Mouse (Mus musculus) right cerebral cortex, postnatal 25 days (tissue): ENCODE data around the gene Igsf21.

Source experiments
- DNase-seq: peaks from one replicate; pipeline ENCODE4 v3.0.0; 2022

Gene Igsf21

DNA sequence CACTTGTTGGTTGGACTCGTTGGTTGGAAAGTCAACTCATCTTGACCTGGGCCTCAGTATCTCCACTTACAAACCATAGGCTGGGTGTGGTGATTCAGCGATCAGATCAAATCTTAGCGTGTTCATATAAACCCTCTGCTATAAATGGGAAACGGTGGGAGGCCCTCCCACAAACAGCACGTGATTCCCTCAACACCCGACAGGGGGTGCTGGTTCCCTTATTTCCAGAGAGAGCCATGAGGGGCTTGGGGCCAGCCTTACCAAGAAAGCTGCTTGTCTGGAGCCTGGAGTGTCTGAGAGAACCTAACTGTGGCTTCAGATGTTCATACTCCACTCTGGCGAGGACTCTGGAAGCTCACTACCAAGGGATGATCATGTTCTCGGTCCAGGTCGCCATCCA is 106.1 kb downstream of the Igsf21 start:
- DNase-seq: no peak

DNA sequence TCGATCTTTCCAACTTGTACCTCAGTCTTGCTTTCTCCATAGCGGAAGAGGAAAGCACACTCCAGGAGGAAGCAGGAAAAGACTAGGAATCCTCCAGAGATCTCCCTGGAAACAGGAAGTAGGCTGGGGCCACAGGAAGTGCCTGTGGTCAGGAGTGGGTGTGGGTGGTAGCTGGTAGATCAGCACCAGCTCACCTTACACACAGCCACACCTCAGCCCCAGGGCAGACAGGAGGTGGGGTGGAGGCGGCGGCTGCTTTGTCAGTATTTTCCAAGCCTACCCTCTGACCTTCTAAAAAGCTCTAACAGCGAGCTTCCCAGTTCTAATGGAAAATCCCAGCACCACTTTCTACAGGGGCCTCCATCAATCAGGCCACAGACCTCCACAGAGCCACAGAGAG is 107.7 kb downstream of the Igsf21 start:
- no peak for DNase-seq

DNA sequence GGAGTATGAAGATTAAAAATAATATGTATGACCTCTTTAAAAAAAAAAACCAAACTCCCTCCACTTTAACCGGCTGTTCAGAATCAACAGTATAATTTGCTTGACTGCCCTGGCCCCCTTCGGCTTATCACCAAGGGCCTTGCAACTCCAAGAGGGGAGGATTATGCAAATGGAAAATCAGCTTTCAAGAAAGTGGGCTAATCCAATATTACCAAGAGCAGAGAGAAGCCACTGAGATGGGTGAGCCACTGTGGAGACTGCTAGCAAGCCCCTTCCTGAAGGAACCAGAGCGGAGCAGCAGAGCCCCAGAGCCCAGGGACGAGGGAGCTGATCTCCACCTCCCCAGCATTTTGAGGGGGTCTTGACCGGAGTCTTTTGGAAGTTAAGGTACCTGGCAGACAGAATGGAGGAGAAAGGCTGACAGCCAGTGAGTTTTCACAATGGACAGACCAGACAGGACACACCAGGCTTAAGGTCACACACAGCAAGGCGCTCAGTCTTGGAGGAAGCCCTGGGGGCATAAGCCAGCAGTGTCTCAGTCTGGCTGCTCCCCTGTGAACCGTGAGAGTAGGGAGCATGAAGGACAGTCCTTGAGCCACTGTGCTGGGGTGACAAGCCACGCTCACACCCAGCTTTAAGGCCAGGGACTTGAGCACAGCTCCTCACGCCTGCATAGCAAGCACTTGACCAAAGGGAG is 114.8 kb downstream of the Igsf21 start:
- no peak for DNase-seq

DNA sequence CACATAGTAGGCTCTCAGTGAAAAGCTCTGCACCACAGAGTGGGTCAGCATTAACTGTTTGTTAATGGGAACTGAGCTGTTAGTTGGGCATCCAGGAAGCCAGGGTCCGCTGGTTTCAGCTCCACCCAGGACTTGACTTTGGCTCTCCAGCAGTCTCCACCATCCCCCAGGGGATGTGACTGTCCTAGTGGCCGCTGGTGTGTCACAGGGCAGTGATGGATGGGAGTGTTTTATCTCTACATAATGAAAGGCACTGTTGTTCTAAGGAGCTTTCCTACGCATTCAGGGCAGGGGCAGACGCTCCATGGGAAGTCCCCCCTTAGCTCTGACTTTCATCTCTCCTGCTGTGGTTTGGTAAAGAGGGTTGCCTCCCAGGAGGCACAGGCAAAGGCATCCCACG is 115.4 kb downstream of the Igsf21 start:
- no peak for DNase-seq

DNA sequence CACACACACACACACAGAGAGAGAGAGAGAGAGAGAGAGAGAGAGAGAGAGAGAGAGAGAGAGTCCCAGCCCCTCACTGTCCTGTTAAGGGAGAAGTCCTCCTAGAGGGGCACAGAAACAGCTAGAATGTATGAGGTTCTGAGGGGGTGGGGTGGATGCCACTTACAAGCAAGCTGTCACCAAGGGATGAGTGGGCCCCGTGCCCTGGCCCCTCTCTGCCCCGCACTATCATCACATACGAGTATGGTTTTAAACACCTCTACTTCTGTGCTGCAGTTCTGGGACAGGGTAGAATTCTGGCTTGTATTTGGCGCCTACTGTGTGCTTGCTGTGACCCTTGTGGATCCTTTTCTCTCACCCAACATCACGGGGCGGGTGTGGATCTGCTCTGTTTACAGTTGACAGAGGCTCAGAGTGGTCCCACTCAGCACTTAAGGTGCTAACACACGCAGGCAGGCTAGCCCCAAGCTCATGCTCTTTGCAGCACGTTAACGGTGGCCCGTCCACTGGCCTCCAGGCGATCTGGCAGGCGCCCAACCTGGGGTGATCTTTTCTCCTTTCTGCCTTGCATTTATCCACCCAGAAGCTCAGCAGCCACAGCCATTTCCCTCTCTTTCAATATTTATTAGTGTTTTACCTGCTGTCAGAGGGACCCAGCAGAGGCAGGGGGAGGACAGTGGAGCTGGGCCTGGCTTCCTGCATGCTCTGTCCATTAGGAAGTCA is 116.9 kb downstream of the Igsf21 start:
- no peak for DNase-seq

DNA sequence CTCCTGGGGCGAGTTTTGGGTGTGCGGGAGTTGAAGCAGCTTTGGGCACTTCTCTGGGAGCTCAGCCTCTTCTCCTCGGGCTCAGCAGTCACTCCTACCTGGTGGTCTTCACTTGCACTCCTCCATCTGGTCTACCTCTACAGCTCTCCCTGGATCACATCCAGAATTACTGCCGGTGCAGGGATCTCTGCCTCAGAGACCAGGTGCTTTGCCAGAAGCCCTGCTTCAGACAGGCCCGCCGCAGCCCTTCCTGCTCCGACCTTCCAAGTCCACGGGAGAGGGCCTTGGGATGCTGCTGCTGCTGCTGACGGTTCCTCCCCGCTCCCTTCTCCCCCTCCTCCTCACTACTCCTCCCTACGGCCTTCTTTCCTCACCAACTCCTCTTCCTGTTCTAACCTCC is 118.5 kb downstream of the Igsf21 start:
- DNase-seq: no peak

DNA sequence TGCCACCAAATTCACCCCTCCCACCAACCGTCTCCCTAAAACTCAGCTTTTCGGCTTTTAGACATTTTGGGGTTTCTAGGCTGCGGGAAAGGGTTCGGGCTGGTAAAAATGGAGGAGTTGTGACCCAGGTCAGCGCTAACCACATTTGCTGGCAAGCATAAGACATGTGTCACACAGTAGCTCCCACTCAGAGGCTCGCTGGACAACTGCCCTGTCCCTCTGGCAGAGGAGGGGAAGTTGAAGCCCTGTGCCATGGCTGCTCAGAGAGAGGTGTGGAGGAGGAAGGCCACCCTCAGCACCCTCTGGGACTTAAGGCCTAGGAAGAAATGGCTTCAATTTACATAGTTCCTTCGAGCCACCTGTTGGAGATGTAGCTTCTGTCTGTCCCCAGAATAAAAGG is 120.8 kb downstream of the Igsf21 start:
- DNase-seq: no peak

DNA sequence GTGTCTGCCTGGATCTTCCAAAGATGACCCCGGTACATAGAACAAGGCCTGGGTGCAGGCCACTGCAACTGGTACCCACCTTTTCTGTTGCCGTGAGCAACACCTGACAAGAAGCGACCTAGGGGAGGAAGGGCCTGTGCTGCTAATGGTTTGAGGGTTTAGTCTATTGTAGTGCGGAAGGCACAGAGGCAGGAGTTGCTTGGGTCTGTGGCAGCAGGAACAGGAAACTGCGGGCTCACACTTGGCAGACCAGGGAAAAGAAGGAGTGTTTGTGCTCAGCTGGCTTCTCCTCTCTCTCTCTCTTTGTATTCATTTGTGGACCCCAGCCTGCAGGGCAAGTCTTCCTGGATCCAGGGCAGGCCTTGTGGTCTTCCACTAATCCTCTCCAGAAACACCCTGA is 124.0 kb downstream of the Igsf21 start:
- DNase-seq: no peak

DNA sequence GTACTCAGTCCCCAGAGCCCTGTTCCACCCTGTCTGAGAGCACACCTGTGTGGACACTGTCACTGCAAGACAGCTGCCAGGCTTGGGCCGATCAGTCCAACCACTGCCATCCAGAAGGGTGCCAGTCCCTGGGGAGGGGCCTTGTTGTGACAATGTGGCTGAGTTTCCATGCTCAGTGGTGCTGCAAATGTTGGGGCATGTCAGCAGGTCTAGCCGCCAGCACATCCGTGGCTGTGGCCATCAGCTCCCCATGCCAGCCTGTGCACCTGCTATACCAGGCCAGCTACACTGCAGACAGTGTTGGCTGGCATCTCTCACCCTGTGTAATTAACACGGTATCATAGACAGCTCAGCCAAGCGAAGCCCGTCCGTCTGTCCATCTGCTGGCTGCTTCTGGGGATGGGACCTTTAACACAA is 129.3 kb downstream of the Igsf21 start:
- DNase-seq: no peak

DNA sequence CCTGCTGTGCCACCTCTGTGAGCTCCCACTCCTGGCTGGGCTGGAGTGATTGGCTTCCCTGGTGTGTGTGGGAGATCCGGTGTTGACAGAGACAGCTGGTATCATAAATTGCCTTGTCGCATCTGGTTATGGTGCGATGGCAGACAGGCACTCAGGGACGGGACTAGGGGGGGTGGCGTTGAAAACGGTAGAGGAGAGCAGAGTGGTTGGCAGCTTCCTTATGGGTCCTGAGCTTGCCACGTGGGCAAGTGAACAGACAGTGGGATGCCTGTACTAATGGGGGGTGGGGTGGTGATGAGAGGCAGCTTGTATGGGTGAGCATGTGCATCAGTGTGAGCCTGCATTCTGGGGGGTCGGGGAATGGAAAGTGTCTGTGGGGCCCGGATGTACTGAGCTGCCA is 130.8 kb downstream of the Igsf21 start:
- DNase-seq: peak; percentile 39

DNA sequence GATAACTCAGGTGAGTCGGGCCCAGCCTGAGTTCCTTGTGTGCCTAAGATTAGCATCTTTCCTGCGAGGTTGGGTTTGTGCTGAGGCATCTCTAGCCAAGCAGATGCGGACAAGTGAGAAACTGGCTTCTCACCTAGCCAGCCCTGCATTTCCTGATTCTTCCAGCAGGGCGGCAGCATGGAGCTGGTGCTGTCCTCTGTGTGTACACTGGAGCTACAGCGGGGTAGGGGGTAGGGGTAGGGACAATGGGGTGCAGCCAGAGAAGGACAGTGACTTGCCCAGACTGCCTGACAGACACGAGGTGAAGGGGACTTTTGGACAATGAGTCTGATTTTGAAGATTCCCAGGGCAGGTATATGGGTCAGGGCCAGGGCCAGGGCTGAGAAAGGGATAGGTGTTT is 131.5 kb downstream of the Igsf21 start:
- no peak for DNase-seq

DNA sequence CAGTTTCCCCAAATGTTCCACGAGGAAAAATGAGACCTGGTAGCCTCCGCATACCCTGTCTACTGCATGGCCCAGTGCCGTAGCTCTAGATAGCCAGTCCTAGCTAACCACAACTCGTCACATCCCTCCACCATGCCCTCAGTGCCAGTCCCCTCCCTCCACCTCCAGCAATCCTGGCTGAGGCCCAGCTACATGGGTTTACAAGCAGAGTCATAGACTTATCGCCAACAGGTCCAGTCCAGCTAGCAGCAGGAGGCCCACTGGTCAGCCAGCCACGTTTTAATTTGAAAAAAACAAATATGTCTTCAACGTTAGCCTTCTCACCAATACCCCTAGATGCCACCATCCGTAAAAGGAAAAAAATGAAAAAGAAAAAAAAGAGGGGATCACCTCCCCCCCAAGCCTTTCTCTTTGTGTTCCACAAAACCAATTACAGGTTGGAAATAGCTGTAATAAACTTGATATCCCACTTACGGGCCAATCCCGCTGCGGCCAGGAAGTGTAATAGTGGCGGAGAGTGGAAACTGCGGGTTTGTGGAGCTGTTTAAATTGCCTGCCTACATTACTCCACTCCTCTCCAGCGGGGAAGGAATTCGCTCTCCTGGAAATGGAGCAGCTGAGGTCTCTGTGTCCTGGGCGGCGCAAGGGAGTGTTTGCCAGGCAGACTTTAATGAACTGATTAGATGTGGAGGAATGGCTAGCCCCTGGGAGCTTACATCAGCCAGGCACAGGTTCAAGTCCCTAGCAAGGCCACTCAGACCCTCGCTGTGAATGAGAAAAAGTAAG is 132.7 kb downstream of the Igsf21 start:
- DNase-seq: no peak

DNA sequence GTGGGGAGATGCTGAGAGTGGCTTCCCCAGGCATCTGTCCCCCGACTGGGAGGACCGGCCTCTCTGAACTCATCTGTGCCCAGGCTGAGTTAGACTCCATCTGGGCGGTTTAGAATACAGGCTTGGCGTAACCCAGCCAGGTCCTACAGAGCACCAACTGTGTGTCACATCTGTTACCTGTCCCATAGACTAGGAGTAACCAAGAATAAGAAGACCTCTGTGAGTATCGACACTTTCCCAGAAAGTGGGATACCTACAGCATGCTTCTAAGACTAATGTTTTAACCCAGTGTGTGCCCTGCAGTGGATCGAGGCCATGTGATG is 137.0 kb downstream of the Igsf21 start:
- DNase-seq: no peak

DNA sequence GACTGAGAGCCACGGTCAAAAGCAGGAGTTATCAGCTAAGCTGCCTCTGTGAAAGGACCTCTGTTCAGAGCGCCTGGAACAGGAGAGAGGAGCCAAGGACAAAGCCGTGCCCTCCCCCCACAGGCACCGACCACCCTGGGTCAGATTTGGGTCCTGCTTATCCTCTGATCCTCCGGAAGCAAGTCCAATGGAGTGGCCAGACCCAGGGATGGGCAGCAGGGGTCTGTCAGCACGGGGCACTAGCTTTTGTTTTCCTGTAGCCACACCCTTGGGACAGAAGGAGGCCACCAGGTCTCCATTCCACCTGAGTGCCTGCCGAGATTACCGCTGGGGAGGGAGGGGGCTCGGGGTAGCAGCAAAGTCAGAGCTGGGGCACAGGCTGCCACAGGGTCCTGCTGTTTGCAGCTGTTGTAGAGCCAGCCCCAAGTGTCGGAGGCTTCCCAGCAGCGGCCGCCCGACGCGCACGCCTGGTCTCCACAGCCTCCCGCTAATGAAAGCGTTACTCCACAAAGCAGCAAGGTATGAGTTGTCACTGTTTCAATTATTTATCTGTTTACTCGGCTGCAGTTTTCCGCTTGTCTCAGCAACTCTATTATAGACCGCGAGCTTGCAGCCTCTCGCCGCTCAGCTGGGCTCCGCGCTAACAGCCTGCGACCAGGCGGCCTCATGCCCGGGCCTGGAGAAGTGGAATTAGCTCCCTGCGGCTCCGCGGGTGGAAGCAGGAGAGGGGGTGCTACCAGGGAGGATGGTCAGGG is 137.5 kb downstream of the Igsf21 start:
- DNase-seq: no peak

DNA sequence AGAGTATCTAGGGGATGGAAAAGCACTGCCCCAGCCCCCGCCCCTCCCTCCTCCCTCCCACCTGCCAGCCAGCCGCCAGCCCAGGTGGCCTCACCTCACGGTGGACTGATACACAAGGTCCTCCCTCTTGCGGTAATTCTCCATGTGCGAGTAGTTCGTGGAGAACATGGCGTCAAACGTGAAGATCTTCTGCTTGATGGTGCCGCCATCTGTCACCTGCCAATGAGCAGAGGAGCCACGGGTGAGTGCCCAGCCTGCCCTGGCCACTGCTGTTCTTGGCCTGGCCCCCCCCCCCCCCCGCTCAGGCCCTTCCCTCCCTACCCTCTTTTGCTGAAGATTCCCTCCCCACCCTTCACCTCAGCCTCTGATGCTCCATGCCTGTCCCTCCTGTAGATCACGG is 139.4 kb downstream of the Igsf21 start:
- DNase-seq: no peak

DNA sequence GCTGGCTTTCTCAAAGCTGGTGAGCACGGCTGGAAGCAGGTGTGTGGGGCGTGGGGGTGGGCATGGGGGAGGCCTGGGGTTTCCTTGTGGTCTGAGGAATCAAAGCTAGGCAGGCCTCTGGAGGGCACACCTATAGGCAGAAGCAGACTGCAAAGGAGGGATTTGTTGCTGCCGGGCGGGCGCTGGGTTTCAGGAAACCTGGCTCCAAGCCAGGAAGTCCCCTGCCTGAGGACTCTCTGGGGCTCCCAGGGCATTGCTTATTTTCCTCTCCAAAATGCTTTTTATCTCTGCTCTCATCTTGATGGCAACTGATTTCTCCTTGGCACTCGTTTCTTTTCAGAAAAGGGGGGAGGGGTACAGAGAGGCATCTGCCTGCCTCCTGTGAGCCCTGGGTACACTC is 141.8 kb downstream of the Igsf21 start:
- no peak for DNase-seq

DNA sequence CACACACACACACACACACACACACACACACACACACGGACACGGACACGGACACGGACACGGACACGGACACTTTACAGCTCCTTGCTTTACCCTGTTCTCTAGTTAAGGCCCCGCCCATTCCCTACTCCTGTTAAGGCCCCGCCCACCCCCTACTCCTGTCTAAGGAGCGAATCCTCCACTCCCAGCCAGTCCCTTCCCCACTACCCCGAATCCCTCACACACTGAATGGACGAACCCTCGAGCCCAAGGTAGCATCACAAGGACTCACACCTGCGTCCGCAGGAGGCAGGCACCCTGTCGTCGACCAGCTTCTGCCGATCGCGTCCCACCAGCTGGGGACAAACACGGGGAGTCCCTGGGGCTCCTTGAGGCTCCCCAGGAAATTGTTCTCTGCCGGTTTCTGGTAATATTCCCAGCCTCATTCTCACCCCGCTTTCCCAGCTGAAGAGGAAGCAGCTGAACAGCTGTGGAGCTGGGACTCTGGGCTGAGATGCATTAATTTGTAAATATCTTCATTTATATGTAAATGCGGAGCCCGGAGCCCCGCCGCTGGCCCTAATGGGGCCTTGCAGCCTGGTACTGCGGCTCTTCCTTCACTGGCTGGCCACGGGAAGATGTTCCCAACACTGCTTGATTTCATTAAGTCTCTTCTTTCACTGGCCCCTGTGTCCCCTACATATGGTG is 143.1 kb downstream of the Igsf21 start:
- DNase-seq: peak; percentile 35

DNA sequence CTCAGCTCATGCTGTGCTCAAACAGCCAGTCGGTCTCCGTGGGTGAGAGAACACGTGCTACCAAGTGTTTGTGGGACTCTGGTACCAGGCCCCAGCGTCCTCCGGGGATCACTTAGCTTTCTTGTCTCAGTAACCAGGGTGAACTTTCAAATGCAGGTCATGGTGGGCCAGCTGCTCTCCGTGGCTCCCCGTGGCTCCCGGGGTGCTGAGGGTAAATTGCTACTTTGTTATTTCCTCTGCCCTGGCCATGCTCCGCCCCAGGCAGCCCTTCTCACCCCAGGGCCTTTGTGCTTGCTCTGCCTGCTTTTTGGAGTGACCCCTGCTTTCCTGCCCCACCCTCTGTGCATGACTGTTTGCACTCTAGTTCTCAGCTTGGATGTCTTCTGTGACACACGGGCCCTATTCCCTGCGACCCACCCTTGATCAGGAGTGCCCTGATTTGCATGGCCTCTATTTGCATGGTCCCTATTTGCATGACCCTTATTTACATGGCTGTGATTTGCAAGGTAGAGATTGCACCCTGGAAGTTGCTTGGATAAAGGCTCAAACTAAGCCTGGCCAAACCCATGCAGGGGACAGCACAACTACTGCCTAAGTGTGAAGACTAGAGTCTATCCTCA is 143.9 kb downstream of the Igsf21 start:
- DNase-seq: no peak

DNA sequence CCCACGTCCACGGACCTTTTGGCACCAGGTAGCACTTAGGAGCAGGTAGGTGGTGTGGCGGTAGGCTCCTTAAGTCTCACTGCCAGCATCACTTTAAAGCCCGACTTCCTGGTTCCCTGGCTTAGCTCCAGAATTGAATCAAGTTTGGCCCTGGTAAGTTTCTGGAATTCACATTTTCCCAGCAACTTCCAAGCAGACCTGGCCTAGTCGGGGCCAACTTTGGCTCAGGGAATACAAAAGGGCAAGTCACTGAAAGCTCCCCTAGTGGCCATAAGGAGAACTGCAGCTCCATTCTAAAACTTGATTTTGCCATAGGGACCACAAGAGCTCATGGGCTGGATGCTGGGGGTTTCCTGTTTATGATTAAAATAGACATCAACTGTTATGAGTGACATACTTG is 145.5 kb downstream of the Igsf21 start:
- DNase-seq: no peak

DNA sequence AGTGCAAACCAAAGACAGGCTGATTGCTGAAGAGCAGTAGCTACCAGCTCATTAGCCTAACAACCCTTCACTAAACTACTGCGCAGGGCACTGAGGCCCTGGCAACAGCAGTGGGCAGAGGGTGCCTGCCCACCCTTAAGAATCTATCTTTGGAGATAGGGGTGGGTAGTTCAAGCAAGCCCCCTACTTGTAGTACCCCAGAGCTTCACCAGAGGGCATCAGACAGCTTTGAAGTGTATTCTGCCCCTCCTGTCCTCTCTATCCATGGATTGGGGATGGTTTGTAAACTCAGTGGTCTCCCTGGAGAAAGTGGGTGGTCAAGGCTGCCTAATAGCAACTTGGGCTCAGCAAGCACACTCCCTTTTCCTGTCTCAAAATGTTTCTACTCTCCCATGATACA is 146.4 kb downstream of the Igsf21 start:
- peak; percentile 38 for DNase-seq

DNA sequence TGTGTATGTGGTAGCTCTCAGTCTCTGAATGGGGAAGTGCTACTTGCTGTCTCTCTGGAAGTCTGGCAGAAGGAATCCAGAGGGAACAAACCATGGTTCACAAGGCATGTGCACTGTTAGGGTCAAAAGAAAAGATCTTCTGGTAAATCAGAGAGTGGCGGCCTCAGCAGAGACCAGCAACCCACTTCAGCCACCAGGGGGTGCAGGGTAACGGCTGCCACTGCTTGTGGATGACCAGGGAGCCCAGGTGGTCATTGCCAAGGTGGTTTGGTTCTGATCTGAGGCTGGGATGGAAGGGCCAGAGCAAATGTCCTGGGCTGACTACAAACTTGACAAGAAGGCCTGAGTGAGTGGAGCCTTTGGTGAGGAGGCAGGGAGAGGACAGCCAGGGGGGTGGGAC is 150.3 kb downstream of the Igsf21 start:
- no peak for DNase-seq

DNA sequence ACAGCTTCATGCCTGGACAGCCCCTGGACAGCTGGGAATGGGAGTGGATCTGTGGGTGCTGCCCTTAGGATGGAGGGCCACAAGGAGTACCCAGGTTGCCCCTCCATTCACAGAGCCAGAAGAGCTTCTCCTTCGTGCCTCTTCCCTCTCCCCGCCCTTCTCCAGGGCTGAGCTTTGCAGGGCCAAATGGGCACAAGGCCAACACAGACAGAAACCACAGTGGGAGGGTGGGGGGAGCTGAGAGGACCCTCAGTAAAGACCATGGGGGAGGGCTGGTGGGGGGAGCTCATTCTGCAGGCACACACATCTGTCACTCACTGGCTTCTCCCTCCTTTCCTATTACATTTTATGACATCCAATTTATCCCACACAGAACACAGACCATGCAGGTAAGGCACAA is 151.7 kb downstream of the Igsf21 start:
- no peak for DNase-seq
